Mouse (Mus musculus): ENCODE results near the gene Ddx39. TPM values are rescaled to one million over a fixed set of nuclear protein-coding genes. Genes with fewer than 3 reads are reported as not detected.

The Ddx39 gene
- polyA plus RNA-seq, 1 experiment from 2014 or later = 106 TPM

- Histone ChIP-seq H3K4me2 (ENCODE audit: low read depth, low read length) (no peak overlapping the region), H3K9me3 (ENCODE audit: control insufficient read depth, low read length) (no peaks in the 10 kb centered on the region), H3K9ac (ENCODE audit: low read depth, low read length) (no peak overlapping the region), H3K36me3 (ENCODE audit: control insufficient read depth, insufficient read depth, low read length) (no peaks in the 10 kb centered on the region), H3K27me3 (replicated peaks; ENCODE audit: control insufficient read depth, insufficient read depth, low read length) (no peaks in the 10 kb centered on the region), H3K4me3 (ENCODE audit: low read depth, low read length) (no peak overlapping the region), H3K4me1 (ENCODE audit: control insufficient read depth, insufficient read depth, low read length) (no peaks in the 10 kb centered on the region), H3K27ac (replicated peaks; ENCODE audit: low read depth, low read length) (no peak overlapping the region)
- no peak for DNase-seq (ENCODE audit: low spot score)
- ATAC-seq (ENCODE audit: low read depth) = no peak
- WGBS = 95% methylated on average over 8 of the region's 8 CpGs
Observed at GRCm38 (mm10) chr8:83764116-83764515, 49.1 kb downstream of the Ddx39 start.

- 87% methylated on average over 2 of the region's 2 CpGs for WGBS
- no peak for DNase-seq (ENCODE audit: low spot score)
Observed at GRCm38 (mm10) chr8:83764717-83765116, 49.7 kb downstream of the Ddx39 start.

GRCm38 (mm10) chr8:83765663-83766062 lies 50.7 kb downstream of the Ddx39 start:
- Histone ChIP-seq H3K4me2 (ENCODE audit: low read depth, low read length) (no peak overlapping the region), H3K27ac (replicated peaks; ENCODE audit: low read depth, low read length) (no peak overlapping the region), H3K4me3 (ENCODE audit: low read depth, low read length) (no peak overlapping the region), H3K36me3 (ENCODE audit: control insufficient read depth, insufficient read depth, low read length) (no peaks in the 10 kb centered on the region), H3K9ac (ENCODE audit: low read depth, low read length) (no peak overlapping the region), H3K4me1 (ENCODE audit: control insufficient read depth, insufficient read depth, low read length) (no peaks in the 10 kb centered on the region), H3K27me3 (replicated peaks; ENCODE audit: control insufficient read depth, insufficient read depth, low read length) (no peaks in the 10 kb centered on the region), H3K9me3 (ENCODE audit: control insufficient read depth, low read length) (no peaks in the 10 kb centered on the region)
- DNase-seq (ENCODE audit: low spot score) (no peak), ATAC-seq (ENCODE audit: low read depth) (no peak)

More at GRCm38 (mm10) chr8:83764717-83765116, 49.7 kb downstream of the Ddx39 start:
- no peak for ATAC-seq (ENCODE audit: low read depth)
- H3K9me3 ChIP-seq (ENCODE audit: control insufficient read depth, low read length) = no peaks in the 10 kb centered on the region
- no peak overlapping the region for H3K4me2 ChIP-seq (ENCODE audit: low read depth, low read length)
- H3K36me3 ChIP-seq (ENCODE audit: control insufficient read depth, insufficient read depth, low read length) = no peaks in the 10 kb centered on the region
- no peak overlapping the region for H3K9ac ChIP-seq (ENCODE audit: low read depth, low read length)
- H3K27ac ChIP-seq (replicated peaks; ENCODE audit: low read depth, low read length) = no peak overlapping the region
- no peaks in the 10 kb centered on the region for H3K4me1 ChIP-seq (ENCODE audit: control insufficient read depth, insufficient read depth, low read length)
- no peaks in the 10 kb centered on the region for H3K27me3 ChIP-seq (replicated peaks; ENCODE audit: control insufficient read depth, insufficient read depth, low read length)
- H3K4me3 ChIP-seq (ENCODE audit: low read depth, low read length) = no peak overlapping the region

GRCm38 (mm10) chr8:83767442-83767841 lies 52.5 kb downstream of the Ddx39 start:
- no peaks in the 10 kb centered on the region for H3K9me3 ChIP-seq (ENCODE audit: control insufficient read depth, low read length)
- no peak for ATAC-seq (ENCODE audit: low read depth)
- WGBS = 88% methylated on average over 4 of the region's 4 CpGs
- DNase-seq (ENCODE audit: low spot score) = no peak
- no peak overlapping the region for H3K4me2 ChIP-seq (ENCODE audit: low read depth, low read length)
- no peak overlapping the region for H3K27ac ChIP-seq (replicated peaks; ENCODE audit: low read depth, low read length)
- H3K9ac ChIP-seq (ENCODE audit: low read depth, low read length) = no peak overlapping the region
- no peaks in the 10 kb centered on the region for H3K36me3 ChIP-seq (ENCODE audit: control insufficient read depth, insufficient read depth, low read length)
- no peak overlapping the region for H3K4me3 ChIP-seq (ENCODE audit: low read depth, low read length)
- H3K4me1 ChIP-seq (ENCODE audit: control insufficient read depth, insufficient read depth, low read length) = peaks cover 2% of the 10 kb centered on the region
- H3K27me3 ChIP-seq (replicated peaks; ENCODE audit: control insufficient read depth, insufficient read depth, low read length) = no peaks in the 10 kb centered on the region

GRCm38 (mm10) chr8:83768526-83768925 lies 53.5 kb downstream of the Ddx39 start:
- Histone ChIP-seq H3K4me2 (ENCODE audit: low read depth, low read length) (no peak overlapping the region), H3K9ac (ENCODE audit: low read depth, low read length) (no peak overlapping the region), H3K4me1 (ENCODE audit: control insufficient read depth, insufficient read depth, low read length) (peaks cover 5% of the 10 kb centered on the region), H3K9me3 (ENCODE audit: control insufficient read depth, low read length) (no peaks in the 10 kb centered on the region), H3K27ac (replicated peaks; ENCODE audit: low read depth, low read length) (no peak overlapping the region), H3K27me3 (replicated peaks; ENCODE audit: control insufficient read depth, insufficient read depth, low read length) (no peaks in the 10 kb centered on the region), H3K36me3 (ENCODE audit: control insufficient read depth, insufficient read depth, low read length) (no peaks in the 10 kb centered on the region), H3K4me3 (ENCODE audit: low read depth, low read length) (no peak overlapping the region)
- DNase-seq (ENCODE audit: low spot score) (peak; percentile 22), ATAC-seq (ENCODE audit: low read depth) (no peak)
- WGBS = 50% methylated on average over 5 of the region's 5 CpGs

GRCm38 (mm10) chr8:83769720-83770119 lies 54.7 kb downstream of the Ddx39 start:
- H3K4me1 ChIP-seq (ENCODE audit: control insufficient read depth, insufficient read depth, low read length) = peaks cover 5% of the 10 kb centered on the region
- H3K9ac ChIP-seq (ENCODE audit: low read depth, low read length) = no peak overlapping the region
- H3K27me3 ChIP-seq (replicated peaks; ENCODE audit: control insufficient read depth, insufficient read depth, low read length) = no peaks in the 10 kb centered on the region
- ATAC-seq (ENCODE audit: low read depth) (no peak), DNase-seq (ENCODE audit: low spot score) (no peak)
- no peaks in the 10 kb centered on the region for H3K36me3 ChIP-seq (ENCODE audit: control insufficient read depth, insufficient read depth, low read length)
- H3K4me2 ChIP-seq (ENCODE audit: low read depth, low read length) = no peak overlapping the region
- 62% methylated on average over 7 of the region's 7 CpGs for WGBS
- no peaks in the 10 kb centered on the region for H3K9me3 ChIP-seq (ENCODE audit: control insufficient read depth, low read length)
- H3K27ac ChIP-seq (replicated peaks; ENCODE audit: low read depth, low read length) = no peak overlapping the region
- H3K4me3 ChIP-seq (ENCODE audit: low read depth, low read length) = no peak overlapping the region

GRCm38 (mm10) chr8:83770669-83771068 lies 55.7 kb downstream of the Ddx39 start:
- Histone ChIP-seq H3K4me2 (ENCODE audit: low read depth, low read length) (no peak overlapping the region), H3K9ac (ENCODE audit: low read depth, low read length) (no peak overlapping the region), H3K36me3 (ENCODE audit: control insufficient read depth, insufficient read depth, low read length) (no peaks in the 10 kb centered on the region), H3K4me1 (ENCODE audit: control insufficient read depth, insufficient read depth, low read length) (peaks cover 5% of the 10 kb centered on the region), H3K9me3 (ENCODE audit: control insufficient read depth, low read length) (no peaks in the 10 kb centered on the region), H3K27ac (replicated peaks; ENCODE audit: low read depth, low read length) (no peak overlapping the region), H3K4me3 (ENCODE audit: low read depth, low read length) (no peak overlapping the region), H3K27me3 (replicated peaks; ENCODE audit: control insufficient read depth, insufficient read depth, low read length) (no peaks in the 10 kb centered on the region)
- DNase-seq (ENCODE audit: low spot score) = no peak
- no peak for ATAC-seq (ENCODE audit: low read depth)
- 86% methylated on average over 2 of the region's 2 CpGs for WGBS

GRCm38 (mm10) chr8:83771791-83772190 lies 56.8 kb downstream of the Ddx39 start:
- no peaks in the 10 kb centered on the region for H3K36me3 ChIP-seq (ENCODE audit: control insufficient read depth, insufficient read depth, low read length)
- no peaks in the 10 kb centered on the region for H3K27me3 ChIP-seq (replicated peaks; ENCODE audit: control insufficient read depth, insufficient read depth, low read length)
- H3K4me1 ChIP-seq (ENCODE audit: control insufficient read depth, insufficient read depth, low read length) = peaks cover 5% of the 10 kb centered on the region
- no peak overlapping the region for H3K4me2 ChIP-seq (ENCODE audit: low read depth, low read length)
- H3K9ac ChIP-seq (ENCODE audit: low read depth, low read length) = no peak overlapping the region
- WGBS = 44% methylated on average over 4 of the region's 4 CpGs
- DNase-seq (ENCODE audit: low spot score) (no peak), ATAC-seq (ENCODE audit: low read depth) (no peak)
- no peak overlapping the region for H3K4me3 ChIP-seq (ENCODE audit: low read depth, low read length)
- H3K27ac ChIP-seq (replicated peaks; ENCODE audit: low read depth, low read length) = no peak overlapping the region
- no peaks in the 10 kb centered on the region for H3K9me3 ChIP-seq (ENCODE audit: control insufficient read depth, low read length)

GRCm38 (mm10) chr8:83772701-83773451 lies 57.9 kb downstream of the Ddx39 start:
- 9% methylated on average over 24 of the region's 25 CpGs for WGBS
- Histone ChIP-seq H3K27ac (replicated peaks; ENCODE audit: low read depth, low read length) (no peak overlapping the region), H3K9ac (ENCODE audit: low read depth, low read length) (peak overlapping the region; percentile 47), H3K4me2 (ENCODE audit: low read depth, low read length) (peak overlapping the region; percentile 70), H3K27me3 (replicated peaks; ENCODE audit: control insufficient read depth, insufficient read depth, low read length) (no peaks in the 10 kb centered on the region), H3K9me3 (ENCODE audit: control insufficient read depth, low read length) (no peaks in the 10 kb centered on the region), H3K4me3 (ENCODE audit: low read depth, low read length) (peak overlapping the region; percentile 36), H3K36me3 (ENCODE audit: control insufficient read depth, insufficient read depth, low read length) (no peaks in the 10 kb centered on the region), H3K4me1 (ENCODE audit: control insufficient read depth, insufficient read depth, low read length) (peaks cover 5% of the 10 kb centered on the region)
- ATAC-seq (ENCODE audit: low read depth) (peak; percentile 87), DNase-seq (ENCODE audit: low spot score) (peak; percentile 45)

All from embryonic facial prominence, embryonic 14.5 days (tissue).